Mouse (Mus musculus) neural tube, embryonic 14.5 days (tissue): ENCODE measurements around the gene Dlx1. TPM values are rescaled to one million over a fixed set of nuclear protein-coding genes. Genes with fewer than 3 reads are reported as not detected.

Experiments
- ATAC-seq: fragments of 200-750 bp; cut with Nextera tagmentation; 2 replicates; pipeline ENCODE4 v1.8.0; 2017; ENCODE audit warnings: low read depth, mild to moderate bottlenecking, moderate TSS enrichment, moderate library complexity
- H3K27ac ChIP-seq: fragments of 300-500 bp; sonication (generic); 2 replicates; pipeline ENCODE4 v1.5.1; 2014; ENCODE audit warnings: low read depth, mild to moderate bottlenecking, control low read depth, low read length, moderate library complexity, mixed read lengths
- H3K27me3 ChIP-seq: fragments of 300-500 bp; sonication (generic); 2 replicates; pipeline ENCODE4 v1.6.1; 2014; ENCODE audit warnings: low read length; ENCODE audit not compliant: control insufficient read depth, insufficient read depth
- H3K36me3 ChIP-seq: fragments of 300-500 bp; sonication (generic); 2 replicates; pipeline ENCODE4 v1.6.1; 2014; ENCODE audit warnings: low read length, mixed read lengths; ENCODE audit not compliant: control insufficient read depth, insufficient read depth
- H3K4me1 ChIP-seq: fragments of 300-500 bp; sonication (generic); 2 replicates; pipeline ENCODE4 v1.6.1; 2014; ENCODE audit warnings: low read length; ENCODE audit not compliant: control insufficient read depth, insufficient read depth
- H3K4me2 ChIP-seq: fragments of 300-500 bp; sonication (generic); 2 replicates; pipeline ENCODE4 v1.6.1; 2014; ENCODE audit warnings: mild to moderate bottlenecking, low read depth, low read length, control low read depth
- H3K4me3 ChIP-seq: fragments of 300-500 bp; sonication (generic); 2 replicates; pipeline ENCODE4 v1.5.1; 2014; ENCODE audit warnings: low read depth, low read length, control low read depth, mixed read lengths
- H3K9ac ChIP-seq: fragments of 300-500 bp; sonication (generic); replicated peaks from 2 replicates; pipeline ENCODE4 v1.6.1; 2014; ENCODE audit warnings: low read depth, mild to moderate bottlenecking, control low read depth, low read length, mixed read lengths
- H3K9me3 ChIP-seq: fragments of 300-500 bp; sonication (generic); 2 replicates; pipeline ENCODE4 v1.6.1; 2016; ENCODE audit warnings: low read length; ENCODE audit not compliant: control insufficient read depth
- WGBS: fragments of 180-500 bp; shearing (Covaris S2); extraction: QIAGEN DNeasy Blood & Tissue Kit; methylation state at CpG from one replicate; pipeline ENCODE4 v1.1.7; 2014; 5-methylcytosine and 5-hydroxymethylcytosine counted together
- polyA plus RNA-seq: library from polyadenylated mRNA; unstranded; fragments of >200 nt; fragmentation: Nextera tagmentation; extraction: Ambion mirVana; gene quantifications from 2 replicates; pipeline ENCODE4 v1.2.1, GENCODE M21; 2014

Gene Dlx1
- polyA plus RNA-seq, 1 experiment from 2014 or later = not detected

DNA sequence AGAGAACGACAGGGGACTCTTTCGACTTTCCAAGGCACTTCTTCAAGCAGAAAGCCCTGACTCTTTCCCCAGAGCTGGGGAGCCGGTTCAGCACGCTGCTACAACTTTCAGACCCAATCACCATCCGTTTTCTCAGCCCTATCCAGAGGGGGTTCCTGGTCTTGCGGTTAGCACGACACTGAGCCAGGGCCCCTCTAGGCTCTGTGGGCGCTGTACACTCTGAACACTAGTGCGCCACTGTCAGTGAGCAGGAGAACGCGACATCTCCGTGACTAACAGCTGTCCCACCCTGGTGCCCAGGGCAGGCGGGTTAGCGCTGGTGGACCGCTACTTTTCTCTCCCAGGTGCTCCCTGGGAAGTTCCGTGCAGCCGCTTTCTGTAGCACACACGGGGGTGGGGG is 23.8 kb downstream of the Dlx1 start:
- no peak overlapping the region for H3K27ac ChIP-seq
- H3K27me3 ChIP-seq = peaks cover 27% of the 10 kb centered on the region
- no peak overlapping the region for H3K4me3 ChIP-seq
- no peak for ATAC-seq
- no peak overlapping the region for H3K4me2 ChIP-seq
- peaks cover 2% of the 10 kb centered on the region; the same call in 1 of the 2 replicates for H3K4me1 ChIP-seq
- 1% methylated on average over 16 of the region's 18 CpGs for WGBS
- H3K9me3 ChIP-seq = no peaks in the 10 kb centered on the region
- H3K36me3 ChIP-seq = no peaks in the 10 kb centered on the region
- H3K9ac ChIP-seq = no peak overlapping the region

DNA sequence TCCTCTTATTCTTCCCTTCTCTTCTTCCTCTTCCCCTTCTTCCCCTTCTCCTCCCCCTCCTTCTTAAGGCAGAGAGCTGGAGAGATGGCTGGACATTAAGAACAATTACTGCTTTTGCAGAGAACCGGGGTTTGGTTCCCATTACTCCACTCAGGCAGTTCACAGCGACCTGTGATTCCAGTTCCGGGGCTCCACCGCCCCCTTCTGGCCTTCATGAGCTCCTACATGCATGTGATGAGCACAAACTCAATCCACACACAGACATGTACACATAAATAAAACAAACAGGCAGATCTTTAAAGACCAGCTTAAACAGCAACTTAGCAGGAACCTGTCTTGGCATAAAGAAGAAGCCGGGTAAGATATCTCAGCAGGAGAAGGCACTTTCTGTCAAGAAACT is 28.2 kb downstream of the Dlx1 start:
- Histone ChIP-seq H3K9me3 (no peaks in the 10 kb centered on the region), H3K27ac (no peak overlapping the region), H3K9ac (no peak overlapping the region), H3K36me3 (no peaks in the 10 kb centered on the region), H3K4me2 (no peak overlapping the region), H3K27me3 (peaks cover 5% of the 10 kb centered on the region; the same call in 1 of the 2 replicates), H3K4me3 (no peak overlapping the region), H3K4me1 (no peaks in the 10 kb centered on the region)
- 66% methylated on average over 5 of the region's 5 CpGs for WGBS
- ATAC-seq = no peak

- Histone ChIP-seq H3K4me2 (no peak overlapping the region), H3K9me3 (no peaks in the 10 kb centered on the region), H3K4me1 (no peaks in the 10 kb centered on the region), H3K9ac (no peak overlapping the region), H3K4me3 (no peak overlapping the region), H3K27ac (no peak overlapping the region), H3K36me3 (no peaks in the 10 kb centered on the region), H3K27me3 (no peaks in the 10 kb centered on the region)
- ATAC-seq = no peak
- 77% methylated on average over 9 of the region's 9 CpGs for WGBS
These were observed 38.6 kb downstream of the Dlx1 start for GRCm38 (mm10) chr2:71566466-71566865.

GRCm38 (mm10) chr2:71573736-71574135 is 45.8 kb downstream of the Dlx1 start:
- H3K4me2 ChIP-seq = no peak overlapping the region
- H3K27me3 ChIP-seq = no peaks in the 10 kb centered on the region
- 84% methylated on average over 4 of the region's 4 CpGs for WGBS
- no peak for ATAC-seq
- no peak overlapping the region for H3K9ac ChIP-seq
- no peaks in the 10 kb centered on the region for H3K9me3 ChIP-seq
- H3K4me1 ChIP-seq = no peaks in the 10 kb centered on the region
- no peak overlapping the region for H3K4me3 ChIP-seq
- no peaks in the 10 kb centered on the region for H3K36me3 ChIP-seq
- H3K27ac ChIP-seq = no peak overlapping the region

- H3K9me3 ChIP-seq = no peaks in the 10 kb centered on the region
- 95% methylated on average over 2 of the region's 2 CpGs for WGBS
- no peaks in the 10 kb centered on the region for H3K36me3 ChIP-seq
- H3K27ac ChIP-seq = no peak overlapping the region
- ATAC-seq = no peak
- H3K9ac ChIP-seq = no peak overlapping the region
- H3K4me3 ChIP-seq = no peak overlapping the region
- no peak overlapping the region for H3K4me2 ChIP-seq
- no peaks in the 10 kb centered on the region for H3K4me1 ChIP-seq
- H3K27me3 ChIP-seq = no peaks in the 10 kb centered on the region
These were observed 49.1 kb downstream of the Dlx1 start for GRCm38 (mm10) chr2:71577059-71577458.

GRCm38 (mm10) chr2:71580632-71581466 is 52.9 kb downstream of the Dlx1 start:
- ATAC-seq = peak; percentile 84
- no peaks in the 10 kb centered on the region for H3K9me3 ChIP-seq
- 11% methylated on average over 49 of the region's 50 CpGs for WGBS
- no peaks in the 10 kb centered on the region for H3K4me1 ChIP-seq
- H3K9ac ChIP-seq = peak overlapping the region; percentile 64
- no peak overlapping the region for H3K27ac ChIP-seq
- H3K4me2 ChIP-seq = peak overlapping the region; percentile 85
- H3K36me3 ChIP-seq = no peaks in the 10 kb centered on the region
- H3K27me3 ChIP-seq = no peaks in the 10 kb centered on the region
- peak overlapping the region; percentile 47 for H3K4me3 ChIP-seq

GRCm38 (mm10) chr2:71581488-71581887 is 53.6 kb downstream of the Dlx1 start:
- no peak for ATAC-seq
- H3K9me3 ChIP-seq = no peaks in the 10 kb centered on the region
- WGBS = 60% methylated on average over 5 of the region's 5 CpGs
- no peak overlapping the region; the same call in 1 of the 2 replicates for H3K9ac ChIP-seq
- H3K27ac ChIP-seq = no peak overlapping the region
- peak overlapping the region; percentile 47 for H3K4me3 ChIP-seq
- no peaks in the 10 kb centered on the region for H3K36me3 ChIP-seq
- H3K4me1 ChIP-seq = no peaks in the 10 kb centered on the region
- H3K27me3 ChIP-seq = no peaks in the 10 kb centered on the region
- H3K4me2 ChIP-seq = peak overlapping the region; percentile 85

Other genes starting within 250 kb of the Dlx1 start
- gene Slc25a12, start 160.4 kb upstream of the Dlx1 start, polyA plus RNA-seq = 110 and 129 TPM in 2 replicates
- gene Hat1, start 139.2 kb upstream of the Dlx1 start, polyA plus RNA-seq = 41.6 and 42.1 TPM in 2 replicates
- 39.3 and 40.9 TPM in 2 replicates for gene Metap1d, start 74.8 kb upstream of the Dlx1 start, polyA plus RNA-seq
- gene Dlx2, start 18.6 kb downstream of the Dlx1 start, polyA plus RNA-seq = not detected in 2 replicates
- 21.5 and 36.9 TPM in 2 replicates for gene Itga6, start 217.5 kb downstream of the Dlx1 start, polyA plus RNA-seq